Mouse (Mus musculus) thymus, adult 2 months (tissue): ENCODE measurements around the gene Iqgap2. TPM values are rescaled to one million over a fixed set of nuclear protein-coding genes. Genes with fewer than 3 reads are reported as not detected.

ENCODE experiments used
- DNase-seq: peaks from one replicate; pipeline ENCODE4 v3.0.0; 2021
- H3K27ac ChIP-seq: fragments of 200-500 bp; 2 replicates; pipeline ENCODE4 v1.5.1; 2012; ENCODE audit warnings: low read length, control low read depth; ENCODE audit not compliant: control insufficient read depth, insufficient read depth
- H3K27me3 ChIP-seq: fragments of 200-500 bp; 2 replicates; pipeline ENCODE4 v1.6.1; 2012; ENCODE audit warnings: mild to moderate bottlenecking, low read length, moderate library complexity, mixed read lengths; ENCODE audit not compliant: control insufficient read depth, insufficient read depth
- H3K36me3 ChIP-seq: fragments of 200-500 bp; 2 replicates; pipeline ENCODE4 v1.6.1; 2012; ENCODE audit warnings: mild to moderate bottlenecking, low read length, moderate library complexity; ENCODE audit not compliant: control insufficient read depth, insufficient read depth
- H3K4me1 ChIP-seq: fragments of 200-500 bp; replicated peaks from 2 replicates; pipeline ENCODE4 v1.6.1; 2012; ENCODE audit warnings: low read length; ENCODE audit not compliant: control insufficient read depth, insufficient read depth
- H3K4me3 ChIP-seq: fragments of 200-500 bp; 2 replicates; pipeline ENCODE4 v1.5.1; 2012; ENCODE audit warnings: mild to moderate bottlenecking, low read length, control low read depth, moderate library complexity; ENCODE audit not compliant: control insufficient read depth, insufficient read depth
- CTCF ChIP-seq: fragments of 200-500 bp; IDR thresholded peaks from 2 replicates; pipeline ENCODE4 v1.5.1; 2012; ENCODE audit warnings: mild to moderate bottlenecking, control low read depth, low read length, moderate library complexity, borderline replicate concordance; ENCODE audit not compliant: control insufficient read depth, poor library complexity, insufficient read depth; ENCODE audit errors: extremely low read depth
- POLR2A ChIP-seq: fragments of 200-500 bp; IDR thresholded peaks from 2 replicates; pipeline ENCODE4 v1.6.1; 2012; ENCODE audit warnings: mild to moderate bottlenecking, low read length, control low read depth, moderate library complexity; ENCODE audit not compliant: control insufficient read depth, poor library complexity, insufficient read depth; ENCODE audit errors: extremely low read depth
- WGBS: fragments of 180-500 bp; shearing (Covaris S2); methylation state at CpG from one replicate; pipeline ENCODE4 v1.1.7; 2018; 5-methylcytosine and 5-hydroxymethylcytosine counted together
- polyA plus RNA-seq: library from polyadenylated mRNA; depleted of rRNA; stranded (reverse); fragments of >200 nt; gene quantifications from 2 replicates; pipeline ENCODE4 v1.2.3, GENCODE M21; 2012

The Iqgap2 gene
- polyA plus RNA-seq, 1 experiment = 4.4 TPM

DNA sequence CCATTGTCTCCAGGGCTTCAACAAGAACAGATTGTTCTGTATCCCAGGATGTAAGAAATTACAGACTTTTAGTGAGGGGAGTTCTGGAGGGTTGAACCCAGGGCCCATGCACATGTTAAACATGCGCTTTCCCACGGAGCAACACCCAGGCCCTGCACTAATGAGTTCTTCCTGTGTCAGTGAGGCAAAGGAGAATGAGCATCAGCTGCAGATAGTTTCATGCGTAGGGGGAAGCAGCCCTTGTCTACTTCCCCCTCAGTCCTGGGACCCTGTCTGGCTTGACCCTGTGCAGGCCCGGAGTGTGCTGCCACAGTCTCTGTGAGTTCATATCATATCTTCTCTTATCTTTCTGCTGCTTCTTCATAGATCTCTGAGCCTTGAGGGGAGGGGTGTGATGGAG is 244.5 kb downstream of the Iqgap2 start:
- Histone ChIP-seq H3K27ac (no peak overlapping the region), H3K27me3 (no peaks in the 10 kb centered on the region), H3K36me3 (no peaks in the 10 kb centered on the region), H3K4me3 (no peak overlapping the region), H3K4me1 (no peaks in the 10 kb centered on the region)
- no peak for DNase-seq
- TF ChIP-seq CTCF (no peak), POLR2A (no peak)
- WGBS = 92% methylated on average over 4 of the region's 4 CpGs

DNA sequence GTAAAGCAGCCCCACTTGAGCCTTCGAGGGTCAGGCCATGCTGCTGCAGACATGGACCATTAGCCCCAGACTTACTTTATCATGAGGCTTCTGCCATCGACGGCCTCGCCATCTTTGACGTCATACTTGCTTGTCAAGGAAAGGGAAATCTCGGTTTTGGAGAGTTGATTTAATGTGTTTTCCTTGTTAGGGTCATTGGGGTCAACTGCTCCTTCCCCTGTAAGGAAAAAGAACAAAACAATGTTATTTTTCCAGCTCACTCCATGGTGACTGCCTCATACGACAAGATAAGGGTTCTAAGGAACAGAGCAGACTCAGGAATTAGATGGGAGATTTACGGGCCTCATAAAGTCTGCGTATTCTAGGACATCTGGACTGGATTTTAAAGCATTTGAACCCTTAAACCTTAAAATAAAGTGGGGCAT is 245.0 kb downstream of the Iqgap2 start:
- no peak for DNase-seq
- Histone ChIP-seq H3K4me3 (no peak overlapping the region), H3K27ac (no peak overlapping the region), H3K27me3 (no peaks in the 10 kb centered on the region), H3K4me1 (no peaks in the 10 kb centered on the region), H3K36me3 (no peaks in the 10 kb centered on the region)
- 93% methylated on average over 9 of the region's 9 CpGs for WGBS
- no peak for TF ChIP-seq CTCF
- TF ChIP-seq POLR2A = no peak

DNA sequence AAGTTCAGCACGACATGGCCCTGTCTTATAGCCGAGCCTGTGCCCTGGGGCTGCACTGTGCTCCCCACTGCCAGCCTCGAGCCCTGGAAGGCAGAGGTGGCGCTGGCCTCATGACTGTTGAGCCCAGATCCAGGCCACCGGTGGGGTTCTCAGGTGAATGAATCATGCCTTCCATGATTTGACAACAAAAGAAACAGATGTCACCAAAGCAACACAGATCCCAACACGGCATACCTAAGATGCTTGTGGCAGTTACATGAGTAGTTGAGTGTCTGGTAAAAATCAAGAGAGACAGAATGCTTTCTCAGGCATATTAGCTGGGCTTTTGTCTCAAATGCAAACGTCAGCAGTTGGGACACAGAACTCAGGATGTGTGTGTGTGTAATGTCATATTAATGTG is 248.0 kb downstream of the Iqgap2 start:
- no peak overlapping the region for H3K4me3 ChIP-seq
- H3K36me3 ChIP-seq = no peaks in the 10 kb centered on the region
- no peak overlapping the region for H3K27ac ChIP-seq
- no peak for DNase-seq
- TF ChIP-seq CTCF (no peak), POLR2A (no peak)
- no peaks in the 10 kb centered on the region for H3K4me1 ChIP-seq
- 93% methylated on average over 7 of the region's 7 CpGs for WGBS
- H3K27me3 ChIP-seq = no peaks in the 10 kb centered on the region

DNA sequence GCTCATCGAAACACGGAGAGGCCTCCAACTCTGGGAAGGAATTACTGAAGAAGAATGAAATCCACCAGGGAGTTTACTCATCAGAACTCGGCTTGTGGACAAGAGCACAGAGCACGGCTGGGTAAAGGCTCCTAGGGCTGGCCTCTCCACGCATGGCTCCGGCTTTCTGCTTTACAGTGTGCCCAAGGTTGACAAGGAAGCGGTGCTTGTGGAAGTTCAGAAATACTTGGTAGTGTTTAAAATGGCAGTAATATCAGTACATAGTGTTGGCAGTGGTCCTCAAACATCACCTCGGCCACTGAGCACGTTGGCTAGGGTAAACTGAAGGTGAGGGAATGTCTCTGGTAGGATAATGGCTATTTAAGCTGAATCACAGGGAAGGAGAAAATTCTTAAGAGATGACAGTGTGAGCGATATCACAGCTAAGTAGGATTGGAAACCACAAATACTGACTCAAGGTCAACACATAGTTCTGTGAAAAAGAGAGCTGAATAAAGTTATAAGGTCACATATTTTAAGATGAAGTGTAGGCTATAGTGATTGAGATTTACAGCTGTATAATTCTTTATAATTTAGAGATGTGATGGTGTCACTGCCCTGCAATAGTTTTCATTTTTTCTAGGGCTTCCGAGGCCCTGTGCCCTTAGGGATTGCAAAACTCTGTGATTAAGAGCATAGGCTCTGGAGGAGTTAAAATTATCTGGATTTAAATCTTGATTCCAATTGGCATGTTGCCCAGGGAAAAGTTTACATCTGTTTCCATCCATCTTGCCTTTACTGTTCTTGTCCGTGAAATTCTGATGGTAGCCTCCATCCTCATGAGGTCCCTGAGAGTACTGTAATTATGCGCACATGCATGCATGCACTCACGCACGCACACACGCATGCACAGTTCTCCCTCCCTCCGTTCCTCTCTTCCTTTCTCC is 250.4 kb downstream of the Iqgap2 start:
- H3K36me3 ChIP-seq = peaks cover 5% of the 10 kb centered on the region; the same call in 1 of the 2 replicates
- 96% methylated on average over 17 of the region's 17 CpGs for WGBS
- no peak overlapping the region for H3K27ac ChIP-seq
- no peaks in the 10 kb centered on the region for H3K27me3 ChIP-seq
- no peak overlapping the region for H3K4me3 ChIP-seq
- no peaks in the 10 kb centered on the region for H3K4me1 ChIP-seq
- DNase-seq = no peak
- no peak for TF ChIP-seq CTCF
- no peak for TF ChIP-seq POLR2A

DNA sequence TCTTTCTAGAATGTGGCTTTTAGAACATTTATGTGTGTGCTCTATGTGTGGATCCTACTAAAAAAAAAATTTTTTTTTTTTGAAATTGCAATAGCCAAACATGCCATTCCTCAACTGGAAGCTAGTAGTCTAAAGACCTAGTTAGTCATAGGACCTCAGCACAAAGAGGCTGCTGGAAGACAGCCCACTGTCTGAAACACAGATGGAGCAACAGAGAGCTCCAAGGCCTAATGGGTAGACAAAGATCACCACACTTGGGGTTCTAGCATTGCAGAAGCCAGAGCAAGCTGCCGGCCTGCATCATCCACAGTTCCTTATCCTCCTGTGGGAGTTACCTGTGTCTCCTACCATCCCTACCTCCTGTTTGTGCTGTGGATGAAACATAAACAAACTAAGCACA is 251.3 kb downstream of the Iqgap2 start:
- TF ChIP-seq CTCF (no peak), POLR2A (no peak)
- Histone ChIP-seq H3K27ac (no peak overlapping the region), H3K4me3 (no peak overlapping the region), H3K36me3 (peaks cover 5% of the 10 kb centered on the region; the same call in 1 of the 2 replicates), H3K27me3 (no peaks in the 10 kb centered on the region), H3K4me1 (no peaks in the 10 kb centered on the region)
- no peak for DNase-seq
- WGBS = 97% methylated on average over 1 of the region's 1 CpGs

DNA sequence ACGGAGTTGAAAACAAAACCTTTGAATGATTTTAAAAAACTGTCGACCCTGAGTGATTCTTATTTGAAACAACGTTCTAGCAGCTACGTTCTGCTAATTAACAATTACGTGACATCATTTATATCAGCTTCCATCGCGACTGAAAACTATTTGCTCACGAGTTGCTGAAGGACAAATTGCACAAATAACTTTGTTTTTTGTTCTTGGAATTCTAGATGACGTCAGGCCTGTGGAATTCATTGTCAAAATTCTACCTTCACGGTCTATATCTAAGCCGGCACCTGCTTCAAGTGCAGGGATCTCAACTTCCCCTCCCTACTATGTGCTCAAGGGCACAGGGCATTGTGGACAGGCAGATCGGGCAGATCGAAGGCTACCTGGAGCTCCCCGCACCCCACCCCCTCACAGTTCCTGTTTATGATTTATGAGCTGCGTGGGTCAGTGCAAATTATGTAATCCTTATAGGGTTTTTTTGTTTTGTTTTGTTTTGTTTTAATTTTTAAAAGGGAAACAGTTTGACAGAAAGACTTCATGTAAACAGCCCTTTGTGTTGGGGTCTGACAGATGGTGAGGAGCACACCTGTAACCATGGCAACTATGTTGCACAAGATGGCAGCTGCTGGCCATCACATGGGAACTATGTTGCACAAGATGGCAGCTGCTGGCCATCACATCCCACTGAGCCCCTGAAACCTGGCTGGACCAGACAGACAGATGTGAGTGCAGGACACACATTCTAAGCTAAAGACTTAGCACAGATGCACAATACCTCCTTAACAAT is 252.2 kb downstream of the Iqgap2 start:
- 94% methylated on average over 15 of the region's 15 CpGs for WGBS
- DNase-seq = no peak
- Histone ChIP-seq H3K27me3 (no peaks in the 10 kb centered on the region), H3K36me3 (peaks cover 5% of the 10 kb centered on the region; the same call in 1 of the 2 replicates), H3K27ac (no peak overlapping the region), H3K4me3 (no peak overlapping the region), H3K4me1 (no peaks in the 10 kb centered on the region)
- TF ChIP-seq POLR2A (no peak), CTCF (no peak)
